In genomic region chr7:25805631-25806343, GRCm38 (mm10) we compare ENCODE assay signal across 8 mouse cellular contexts. TPM values are rescaled to one million over a fixed set of nuclear protein-coding genes. Genes with fewer than 3 reads are reported as not detected.
DNase-seq lines count a peak whose midpoint lies in the region; ATAC-seq and TF ChIP-seq lines count a peak whose summit lies in the region.

No protein-coding gene starts in this region.

- no peak overlapping the region for H3K4me2 ChIP-seq in CH12.LX (ENCODE audit: insufficient read depth, low read depth, poor library complexity, severe bottlenecking)
- peak overlapping the region; percentile 24; the same call in 1 of the 2 replicates for H3K4me2 ChIP-seq in forebrain, embryonic 11.5 days (ENCODE audit: low read depth, low read length, severe bottlenecking)
- H3K4me2 ChIP-seq in heart, postnatal 0 days (ENCODE audit: low read depth, low read length), result no peak overlapping the region; the same call in 1 of the 2 replicates
- no peak overlapping the region for H3K4me2 ChIP-seq in liver, embryonic 12.5 days
- H3K4me2 ChIP-seq in neural tube, embryonic 11.5 days (ENCODE audit: low read depth), result no peak overlapping the region

- peak; percentile 44; the same call in 1 of the 2 replicates for ATAC-seq in forebrain, embryonic 11.5 days (replicated peaks; ENCODE audit: low FRiP score)
- no peak; the same call in 1 of the 2 replicates for ATAC-seq in heart, postnatal 0 days (ENCODE audit: insufficient read depth, low read depth)
- ATAC-seq in liver, embryonic 12.5 days, result peak; percentile 29; the same call in 1 of the 2 replicates
- peak; percentile 60 for ATAC-seq in neural tube, embryonic 11.5 days (ENCODE audit: insufficient read depth, low FRiP score, low TSS enrichment)

- peak; percentile 55 for DNase-seq in CH12.LX (ENCODE audit: extremely low read depth)
- DNase-seq in forebrain, embryonic 11.5 days (ENCODE audit: low spot score), result peak; percentile 83
- DNase-seq in heart, postnatal 0 days (ENCODE audit: low spot score), result peak; percentile 82
- DNase-seq in kidney, postnatal 25 days, result peak; percentile 63 to 82
- peak; percentile 78 for DNase-seq in neural tube, embryonic 11.5 days (ENCODE audit: low spot score)

- H3K4me3 ChIP-seq in CH12.LX (replicated peaks in 1 of 3; ENCODE audit: low read depth in 2 of 3, low read length in 2 of 3, poor library complexity in 1 of 3), result no peak overlapping the region
- no peak overlapping the region for H3K4me3 ChIP-seq in bone marrow macrophage, adult 2 months (ENCODE audit: insufficient read depth, low read length)
- H3K4me3 ChIP-seq in forebrain, embryonic 11.5 days (ENCODE audit: low read depth, low read length), result no peak overlapping the region; the same call in 1 of the 2 replicates
- H3K4me3 ChIP-seq in heart, postnatal 0 days (ENCODE audit: low read depth, low read length), result 0 out of 2 replicates have a peak overlapping the region, but pooled peaks have one; percentile 5
- no peak overlapping the region for H3K4me3 ChIP-seq in liver, embryonic 12.5 days
- H3K4me3 ChIP-seq in neural tube, embryonic 11.5 days (ENCODE audit: low read depth, low read length), result no peak overlapping the region
- H3K4me3 ChIP-seq in testis, adult 2 months (ENCODE audit: control insufficient read depth, low read depth, low read length), result no peak overlapping the region

- in situ Hi-C loops in CH12.LX (cut with MboI; ENCODE audit: low pct_ligation_motif_present, low pct_unique_long_range_greater_than_20kb, low sequenced_read_pairs), result loop anchor here (5.0 kb wide), 1 partner anchor 48 kb away; no protein-coding TSS in a partner anchor

- TF ChIP-seq RAD21 in CH12.LX (IDR thresholded peaks at IDR 0.05; ENCODE audit: low read depth, low read length), result peak; percentile 69

- H3K9me3 ChIP-seq in CH12.LX (replicated peaks; ENCODE audit: low read length), result no peaks in the 10 kb centered on the region
- no peaks in the 10 kb centered on the region for H3K9me3 ChIP-seq in forebrain, embryonic 11.5 days (ENCODE audit: control insufficient read depth, low read length)
- H3K9me3 ChIP-seq in heart, postnatal 0 days (replicated peaks; ENCODE audit: control insufficient read depth, low read length), result no peaks in the 10 kb centered on the region
- H3K9me3 ChIP-seq in liver, embryonic 12.5 days (replicated peaks), result no peaks in the 10 kb centered on the region
- no peaks in the 10 kb centered on the region for H3K9me3 ChIP-seq in neural tube, embryonic 11.5 days (ENCODE audit: control insufficient read depth, low read length)

- TF ChIP-seq EP300 in CH12.LX (IDR thresholded peaks at IDR 0.05; ENCODE audit: low read length), result no peak
- no peak for TF ChIP-seq EP300 in heart, postnatal 0 days (IDR thresholded peaks at IDR 0.05; ENCODE audit: low read depth)

- dilution Hi-C loops in CH12.LX (cut with MboI; ENCODE audit: extremely low pct_ligation_motif_present, extremely low pct_unique_long_range_greater_than_20kb, low sequenced_read_pairs), result no loop called here

- H3K9ac ChIP-seq in CH12.LX (ENCODE audit: insufficient read depth, low read depth), result no peak overlapping the region
- peak overlapping the region; percentile 37 for H3K9ac ChIP-seq in forebrain, embryonic 11.5 days (ENCODE audit: low read length)
- no peak overlapping the region for H3K9ac ChIP-seq in heart, postnatal 0 days (replicated peaks; ENCODE audit: low read depth, low read length)
- no peak overlapping the region for H3K9ac ChIP-seq in liver, embryonic 12.5 days
- H3K9ac ChIP-seq in neural tube, embryonic 11.5 days (ENCODE audit: low read length), result peak overlapping the region; percentile 3; the same call in 1 of the 2 replicates

- H3K27me3 ChIP-seq in CH12.LX (replicated peaks), result peaks cover 38% of the 10 kb centered on the region
- no peaks in the 10 kb centered on the region for H3K27me3 ChIP-seq in forebrain, embryonic 11.5 days (ENCODE audit: control insufficient read depth, insufficient read depth, low read length)
- H3K27me3 ChIP-seq in heart, postnatal 0 days (ENCODE audit: control insufficient read depth, insufficient read depth, low read length), result no peaks in the 10 kb centered on the region
- no peaks in the 10 kb centered on the region for H3K27me3 ChIP-seq in liver, embryonic 12.5 days (replicated peaks)
- H3K27me3 ChIP-seq in neural tube, embryonic 11.5 days (ENCODE audit: control insufficient read depth, insufficient read depth, low read length), result no peaks in the 10 kb centered on the region
- H3K27me3 ChIP-seq in testis, adult 2 months (ENCODE audit: control insufficient read depth, insufficient read depth, low read length), result no peaks in the 10 kb centered on the region

- peaks cover 3 to 4% of the 10 kb centered on the region in 2 experiments; a peak in 1 of 4 replicates for H3K4me1 ChIP-seq in CH12.LX (ENCODE audit: control insufficient read depth in 1 of 2, insufficient read depth in 2 of 2)
- no peaks in the 10 kb centered on the region for H3K4me1 ChIP-seq in bone marrow macrophage, adult 2 months (ENCODE audit: control insufficient read depth, insufficient read depth, low read length)
- H3K4me1 ChIP-seq in forebrain, embryonic 11.5 days (replicated peaks; ENCODE audit: control insufficient read depth, insufficient read depth, low read length), result peaks cover 2% of the 10 kb centered on the region; the same call in 1 of the 2 replicates
- 0 out of 2 replicates have a peak, but pooled peaks cover 7% of the 10 kb centered on the region for H3K4me1 ChIP-seq in heart, postnatal 0 days (ENCODE audit: control insufficient read depth, insufficient read depth)
- peaks cover 12% of the 10 kb centered on the region for H3K4me1 ChIP-seq in liver, embryonic 12.5 days
- H3K4me1 ChIP-seq in neural tube, embryonic 11.5 days (ENCODE audit: control insufficient read depth, insufficient read depth, low read length), result no peaks in the 10 kb centered on the region
- peaks cover 19% of the 10 kb centered on the region for H3K4me1 ChIP-seq in testis, adult 2 months (ENCODE audit: control insufficient read depth, insufficient read depth, low read length)

- H3K79me2 ChIP-seq in CH12.LX (replicated peaks; ENCODE audit: control insufficient read depth, extremely low read depth, insufficient read depth, poor library complexity, severe bottlenecking), result no peaks in the 10 kb centered on the region

- no peak overlapping the region for H3K27ac ChIP-seq in CH12.LX (ENCODE audit: insufficient read depth, low read depth)
- no peak overlapping the region for H3K27ac ChIP-seq in bone marrow macrophage, adult 2 months (ENCODE audit: insufficient read depth, low read depth, low read length)
- no peak overlapping the region for H3K27ac ChIP-seq in forebrain, embryonic 11.5 days (ENCODE audit: low read depth, low read length)
- H3K27ac ChIP-seq in heart, postnatal 0 days (ENCODE audit: low read depth), result no peak overlapping the region
- H3K27ac ChIP-seq in liver, embryonic 12.5 days, result no peak overlapping the region
- H3K27ac ChIP-seq in neural tube, embryonic 11.5 days (ENCODE audit: low read depth, low read length), result no peak overlapping the region
- H3K27ac ChIP-seq in testis, adult 2 months (ENCODE audit: control insufficient read depth, insufficient read depth, low read depth, low read length), result peak overlapping the region; percentile 40; the same call in 1 of the 2 replicates

- H3K36me3 ChIP-seq in CH12.LX (replicated peaks in 1 of 2; ENCODE audit: control insufficient read depth in 1 of 2, insufficient read depth in 1 of 2, low read length in 1 of 2), result no peaks in the 10 kb centered on the region
- H3K36me3 ChIP-seq in forebrain, embryonic 11.5 days (ENCODE audit: control insufficient read depth, insufficient read depth, low read length), result no peaks in the 10 kb centered on the region
- H3K36me3 ChIP-seq in heart, postnatal 0 days (replicated peaks; ENCODE audit: control insufficient read depth, insufficient read depth, low read length), result no peaks in the 10 kb centered on the region
- no peaks in the 10 kb centered on the region for H3K36me3 ChIP-seq in liver, embryonic 12.5 days
- H3K36me3 ChIP-seq in neural tube, embryonic 11.5 days (ENCODE audit: control insufficient read depth, insufficient read depth, low read length), result no peaks in the 10 kb centered on the region
- no peaks in the 10 kb centered on the region for H3K36me3 ChIP-seq in testis, adult 2 months (ENCODE audit: control insufficient read depth, insufficient read depth, low read length)

- 27% methylated on average over 21 of the region's 21 CpGs for WGBS in forebrain, embryonic 11.5 days
- WGBS in heart, postnatal 0 days, result 17% methylated on average over 21 of the region's 21 CpGs
- 31% methylated on average over 21 of the region's 21 CpGs for WGBS in liver, embryonic 12.5 days (ENCODE audit: insufficient replicate concordance)
- WGBS in neural tube, embryonic 11.5 days, result 32% methylated on average over 21 of the region's 21 CpGs

- peak; percentile 18 to 81; a peak in 3 of 4 replicates for TF ChIP-seq CTCF in CH12.LX (conservative IDR thresholded peaks at IDR 0.05 in 1 of 2, IDR thresholded peaks at IDR 0.05 in 1 of 2; ENCODE audit: low read depth in 2 of 2, low read length in 2 of 2)
- TF ChIP-seq CTCF in bone marrow macrophage, adult 2 months (IDR thresholded peaks at IDR 0.05; ENCODE audit: low read depth, low read length), result peak; percentile 63
- TF ChIP-seq CTCF in heart, postnatal 0 days (IDR thresholded peaks at IDR 0.05; ENCODE audit: low read depth), result peak; percentile 79
- peak; percentile 39; the same call in 1 of the 2 replicates for TF ChIP-seq CTCF in testis, adult 2 months (IDR thresholded peaks at IDR 0.05; ENCODE audit: control insufficient read depth, insufficient read depth, insufficient replicate concordance, low read depth, low read length)

- no peak for TF ChIP-seq POLR2A in CH12.LX (IDR thresholded peaks at IDR 0.05; ENCODE audit: low read depth, low read length)
- TF ChIP-seq POLR2A in bone marrow macrophage, adult 2 months (IDR thresholded peaks at IDR 0.05; ENCODE audit: borderline replicate concordance, low read depth, low read length), result no peak
- no peak for TF ChIP-seq POLR2A in testis, adult 2 months (IDR thresholded peaks at IDR 0.05; ENCODE audit: control insufficient read depth, low read depth, low read length)

RNA-seq across cellular contexts. Expression of gene Cyp2s1, which starts 10.9 kb away (rescaled TPM):
- total RNA-seq in CH12.LX (2012; rRNA removed), result 0.04 TPM in 1 of 2 replicates, not detected in the other
- not detected in 2 replicates for total RNA-seq in CH12.LX (2014; rRNA removed)
- polyA plus RNA-seq in CH12.LX (2012; ENCODE audit: insufficient read length, low read depth), result not detected in 2 replicates
- polyA plus RNA-seq in bone marrow macrophage, adult 2 months (2012; ENCODE audit: insufficient read depth, insufficient read length, missing spikeins), result 0.34 TPM in 1 of 2 replicates, not detected in the other
- polyA plus RNA-seq in forebrain, embryonic 11.5 days (2014; fragmentation: Nextera tagmentation; extraction: Ambion mirVana), result 0.32 and 0.35 TPM in 2 replicates
- total RNA-seq in heart, postnatal 0 days (2014; rRNA removed; ENCODE audit: low replicate concordance), result 10.1 and 12.7 TPM in 2 replicates
- polyA plus RNA-seq in heart, postnatal 0 days (2015; fragmentation: Nextera tagmentation; extraction: Ambion mirVana), result 4.1 and 4.4 TPM in 2 replicates
- polyA plus RNA-seq in liver, embryonic 12.5 days (2016; fragmentation: Nextera tagmentation; extraction: Ambion mirVana), result 0.62 and 0.81 TPM in 2 replicates
- polyA plus RNA-seq in neural tube, embryonic 11.5 days (2014; fragmentation: Nextera tagmentation; extraction: Ambion mirVana), result 3.2 and 3.3 TPM in 2 replicates
- polyA plus RNA-seq in testis, adult 2 months (2012; rRNA removed), result 1.7 and 1.9 TPM in 2 replicates

RNA-seq across cellular contexts. Expression of gene Axl, which starts 17.3 kb away (rescaled TPM):
- total RNA-seq in CH12.LX (2012; rRNA removed) (0.76 and 0.98 TPM in 2 replicates), CH12.LX (2014; rRNA removed) (0.15 and 0.19 TPM in 2 replicates)
- polyA plus RNA-seq in CH12.LX (2012; ENCODE audit: insufficient read length, low read depth), result 0.96 and 1.6 TPM in 2 replicates
- polyA plus RNA-seq in bone marrow macrophage, adult 2 months (2012; ENCODE audit: insufficient read depth, insufficient read length, missing spikeins), result 55.6 and 63.1 TPM in 2 replicates
- 36.2 and 37.2 TPM in 2 replicates for polyA plus RNA-seq in forebrain, embryonic 11.5 days (2014; fragmentation: Nextera tagmentation; extraction: Ambion mirVana)
- 56.5 and 63.8 TPM in 2 replicates for total RNA-seq in heart, postnatal 0 days (2014; rRNA removed; ENCODE audit: low replicate concordance)
- polyA plus RNA-seq in heart, postnatal 0 days (2015; fragmentation: Nextera tagmentation; extraction: Ambion mirVana), result 32.1 and 33.3 TPM in 2 replicates
- 14.1 and 20.1 TPM in 2 replicates for polyA plus RNA-seq in liver, embryonic 12.5 days (2016; fragmentation: Nextera tagmentation; extraction: Ambion mirVana)
- polyA plus RNA-seq in neural tube, embryonic 11.5 days (2014; fragmentation: Nextera tagmentation; extraction: Ambion mirVana), result 29.9 and 33.7 TPM in 2 replicates
- polyA plus RNA-seq in testis, adult 2 months (2012; rRNA removed), result 20.8 and 23.7 TPM in 2 replicates

RNA-seq across cellular contexts. Expression of gene Hnrnpul1, which starts 51.2 kb away (rescaled TPM):
- 67.6 and 72.2 TPM in 2 replicates for total RNA-seq in CH12.LX (2012; rRNA removed)
- 44.7 and 52.6 TPM in 2 replicates for total RNA-seq in CH12.LX (2014; rRNA removed)
- 155 and 188 TPM in 2 replicates for polyA plus RNA-seq in CH12.LX (2012; ENCODE audit: insufficient read length, low read depth)
- polyA plus RNA-seq in bone marrow macrophage, adult 2 months (2012; ENCODE audit: insufficient read depth, insufficient read length, missing spikeins), result 109 and 123 TPM in 2 replicates
- 83.8 and 87.5 TPM in 2 replicates for polyA plus RNA-seq in forebrain, embryonic 11.5 days (2014; fragmentation: Nextera tagmentation; extraction: Ambion mirVana)
- 78.5 and 101 TPM in 2 replicates for total RNA-seq in heart, postnatal 0 days (2014; rRNA removed; ENCODE audit: low replicate concordance)
- 26.8 and 27.7 TPM in 2 replicates for polyA plus RNA-seq in heart, postnatal 0 days (2015; fragmentation: Nextera tagmentation; extraction: Ambion mirVana)
- 46.1 and 52.3 TPM in 2 replicates for polyA plus RNA-seq in liver, embryonic 12.5 days (2016; fragmentation: Nextera tagmentation; extraction: Ambion mirVana)
- polyA plus RNA-seq in neural tube, embryonic 11.5 days (2014; fragmentation: Nextera tagmentation; extraction: Ambion mirVana), result 70.2 and 74.4 TPM in 2 replicates
- 79.0 and 82.5 TPM in 2 replicates for polyA plus RNA-seq in testis, adult 2 months (2012; rRNA removed)

Comparison
In these comparisons a context has a peak if more than half of its experiments do, and no peak if none do; other contexts are left out.
1. H3K9ac ChIP-seq: peak in forebrain, embryonic 11.5 days (single experiment) and neural tube, embryonic 11.5 days (single experiment); none in CH12.LX (single experiment), heart, postnatal 0 days (single experiment) and liver, embryonic 12.5 days (single experiment).
2. Peak in every context shown above with its lines, with median percentiles within 50 percentile points of each other: DNase-seq and CTCF ChIP-seq.